Mouse (Mus musculus) megakaryocyte, embryonic 14.5 days (primary cell): ENCODE data around the gene Gramd1b.

Experiments used
- FLI1 ChIP-seq: IDR thresholded peaks from 2 replicates; pipeline ENCODE4 v1.6.1; 2012; ENCODE audit warnings: low read length, inconsistent platforms, mixed read lengths
- GATA1 ChIP-seq: IDR thresholded peaks from 3 replicates; pipeline ENCODE4 v1.6.1; 2012; ENCODE audit warnings: mixed read lengths, low read length, inconsistent platforms, borderline replicate concordance

DNA sequence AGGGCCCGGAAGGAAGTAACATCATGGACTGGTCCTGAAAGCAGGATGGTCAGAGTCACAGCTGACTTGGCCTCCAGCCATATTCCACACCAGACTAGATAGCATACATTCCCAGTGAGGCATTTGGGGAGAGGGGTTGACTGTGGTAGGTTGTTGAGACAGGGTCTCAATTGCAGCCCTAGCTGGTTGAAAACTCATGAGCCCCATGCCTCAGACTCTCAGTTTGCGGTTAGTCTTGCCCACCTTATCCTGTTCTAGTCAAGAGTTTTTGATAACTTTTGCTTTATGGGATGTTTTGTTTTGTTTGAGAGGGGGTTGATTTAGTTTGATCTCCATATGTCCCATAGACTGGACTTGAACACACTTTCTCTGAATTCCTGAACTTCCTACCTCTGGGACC lies 103.5 kb downstream of the Gramd1b start:
- no peak for TF ChIP-seq GATA1
- TF ChIP-seq FLI1, result no peak
